Mouse (Mus musculus) liver, embryonic 13.5 days (tissue): ENCODE measurements around the gene Eno4. TPM values are rescaled to one million over a fixed set of nuclear protein-coding genes. Genes with fewer than 3 reads are reported as not detected.
"Not testable (repeated sequence)": the region's sequence is repeated elsewhere in the genome, so short reads cannot be mapped to it uniquely, and the experiment has no call there.

Experiments used
- ATAC-seq: fragments of 200-750 bp; cut with Nextera tagmentation; 2 replicates; pipeline ENCODE4 v1.8.0; 2017; ENCODE audit warnings: low read depth, mild to moderate bottlenecking, moderate number of reproducible peaks, moderate library complexity
- DNase-seq: peaks from one replicate; pipeline ENCODE4 v3.0.0; 2022
- H3K27ac ChIP-seq: fragments of 300-500 bp; sonication (generic); 2 replicates; pipeline ENCODE4 v1.5.1; 2015; ENCODE audit warnings: moderate library complexity, mild to moderate bottlenecking, inconsistent platforms
- H3K27me3 ChIP-seq: fragments of 300-500 bp; sonication (generic); 2 replicates; pipeline ENCODE4 v1.6.1; 2015; ENCODE audit warnings: mild to moderate bottlenecking, inconsistent platforms
- H3K36me3 ChIP-seq: fragments of 300-500 bp; sonication (generic); 2 replicates; pipeline ENCODE4 v1.6.1; 2015; ENCODE audit warnings: mild to moderate bottlenecking, inconsistent platforms
- H3K4me1 ChIP-seq: fragments of 300-500 bp; sonication (generic); replicated peaks from 2 replicates; pipeline ENCODE4 v1.6.1; 2015; ENCODE audit warnings: inconsistent platforms
- H3K4me2 ChIP-seq: fragments of 300-500 bp; sonication (generic); 2 replicates; pipeline ENCODE4 v1.6.1; 2015; ENCODE audit warnings: inconsistent platforms, mild to moderate bottlenecking, moderate library complexity
- H3K4me3 ChIP-seq: fragments of 300-500 bp; sonication (generic); replicated peaks from 2 replicates; pipeline ENCODE4 v1.5.1; 2015; ENCODE audit warnings: mild to moderate bottlenecking, inconsistent platforms
- H3K9ac ChIP-seq: fragments of 300-500 bp; sonication (generic); 2 replicates; pipeline ENCODE4 v1.6.1; 2015; ENCODE audit warnings: mild to moderate bottlenecking, inconsistent platforms
- H3K9me3 ChIP-seq: fragments of 300-500 bp; sonication (generic); replicated peaks from 2 replicates; pipeline ENCODE4 v1.6.1; 2016; ENCODE audit warnings: inconsistent platforms
- WGBS: fragments of 180-500 bp; shearing (Covaris S2); methylation state at CpG from one replicate; pipeline ENCODE4 v1.1.7; 2015; ENCODE audit not compliant: insufficient replicate concordance; 5-methylcytosine and 5-hydroxymethylcytosine counted together
- polyA plus RNA-seq: library from polyadenylated mRNA; unstranded; fragments of >200 nt; fragmentation: Nextera tagmentation; extraction: Ambion mirVana; gene quantifications from 2 replicates; pipeline ENCODE4 v1.2.1, GENCODE M21; 2015

Eno4 gene
- 0.06 and 0.08 TPM in 2 replicates for polyA plus RNA-seq

DNA sequence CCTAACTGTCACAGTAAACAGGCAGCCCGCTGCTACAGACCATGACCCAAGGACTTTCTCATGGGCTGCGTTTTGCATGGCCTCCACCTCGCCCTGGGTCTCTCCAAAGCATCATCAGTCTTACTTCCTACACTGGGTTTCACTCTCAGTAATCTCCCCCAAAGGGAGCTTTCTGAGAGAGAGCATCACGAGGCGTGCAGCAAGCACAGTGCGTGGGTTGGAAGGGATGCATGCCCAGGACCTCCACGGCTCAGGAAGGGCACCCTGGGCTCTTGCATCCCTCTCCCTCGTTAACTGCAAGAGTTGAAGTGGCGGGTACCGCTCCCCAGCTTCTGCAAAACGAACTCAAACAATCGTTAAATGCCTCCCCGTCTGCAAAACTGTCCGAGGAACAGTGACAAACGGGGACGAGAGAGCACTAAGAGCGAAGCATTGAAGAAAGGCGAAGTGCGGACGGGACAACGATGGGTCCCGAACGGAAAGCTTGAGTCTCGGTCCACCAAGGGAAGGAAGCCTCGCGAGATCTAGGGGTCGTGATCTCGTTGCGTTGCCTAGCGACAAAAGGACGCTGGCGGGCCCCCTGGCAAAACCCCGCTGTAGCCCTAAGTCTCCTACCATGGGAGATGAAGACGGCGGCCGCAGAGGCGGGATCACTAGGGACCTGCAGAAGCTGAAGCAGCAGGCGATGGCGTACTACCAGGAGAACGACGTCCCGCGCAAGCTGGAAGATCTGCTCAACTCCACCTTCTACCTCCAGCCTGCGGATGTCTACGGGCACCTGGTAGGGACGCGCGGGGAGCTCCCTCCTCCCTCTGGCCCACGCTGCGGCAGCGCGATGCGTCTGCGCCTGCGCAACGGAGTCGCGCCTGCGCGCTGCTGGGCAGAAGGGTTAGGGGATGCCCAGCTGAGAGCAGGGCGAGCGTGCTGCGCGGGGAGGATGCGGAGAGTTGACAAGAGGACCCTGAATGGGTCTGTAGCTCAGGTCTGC is at the start of gene Eno4, which contains the start of gene Hspa12a:
Gene Eno4 (plus strand): TSS at position 585 of the 988 bp plus-strand sequence.
Gene Hspa12a (minus strand): TSS at position 814 of the 988 bp plus-strand sequence.
- ATAC-seq (peak; percentile 95), DNase-seq (peak; percentile 83)
- H3K4me2 ChIP-seq = peak within 1 kb of the TSS; percentile 81
- H3K27ac ChIP-seq = no peak within 1 kb of the TSS
- H3K36me3 ChIP-seq = no peaks in the 10 kb centered on the region
- H3K9me3 ChIP-seq = no peaks in the 10 kb centered on the region
- H3K27me3 ChIP-seq = 0 out of 2 replicates have a peak, but pooled peaks cover 3% of the 10 kb centered on the region
- 1% methylated on average over 61 of the region's 65 CpGs for WGBS
- H3K4me3 ChIP-seq = peak within 1 kb of the TSS; percentile 65
- H3K4me1 ChIP-seq = peaks cover 12% of the 10 kb centered on the region
- H3K9ac ChIP-seq = peak within 1 kb of the TSS; percentile 68

- H3K9me3 ChIP-seq = peaks cover 3% of the 10 kb centered on the region; the same call in 1 of the 2 replicates
- no peak overlapping the region for H3K27ac ChIP-seq
- no peaks in the 10 kb centered on the region for H3K4me1 ChIP-seq
- no peak for DNase-seq
- no peak overlapping the region for H3K9ac ChIP-seq
- no peaks in the 10 kb centered on the region for H3K36me3 ChIP-seq
- H3K4me2 ChIP-seq = no peak overlapping the region
- H3K4me3 ChIP-seq = no peak overlapping the region
- no peaks in the 10 kb centered on the region for H3K27me3 ChIP-seq
- no peak for ATAC-seq
- WGBS = 47% methylated on average over 2 of the region's 3 CpGs
Observed at GRCm38 (mm10) chr19:58896216-58896615, 47.0 kb upstream of the Eno4 start.

- ATAC-seq, H3K27me3 ChIP-seq, H3K4me1 ChIP-seq, H3K9ac ChIP-seq, H3K27ac ChIP-seq, H3K36me3 ChIP-seq, DNase-seq, H3K9me3 ChIP-seq, H3K4me2 ChIP-seq, H3K4me3 ChIP-seq: not testable (repeated sequence)
- 68% methylated on average over 10 of the region's 10 CpGs for WGBS
Observed at GRCm38 (mm10) chr19:58900471-58900870, 42.8 kb upstream of the Eno4 start.

DNA sequence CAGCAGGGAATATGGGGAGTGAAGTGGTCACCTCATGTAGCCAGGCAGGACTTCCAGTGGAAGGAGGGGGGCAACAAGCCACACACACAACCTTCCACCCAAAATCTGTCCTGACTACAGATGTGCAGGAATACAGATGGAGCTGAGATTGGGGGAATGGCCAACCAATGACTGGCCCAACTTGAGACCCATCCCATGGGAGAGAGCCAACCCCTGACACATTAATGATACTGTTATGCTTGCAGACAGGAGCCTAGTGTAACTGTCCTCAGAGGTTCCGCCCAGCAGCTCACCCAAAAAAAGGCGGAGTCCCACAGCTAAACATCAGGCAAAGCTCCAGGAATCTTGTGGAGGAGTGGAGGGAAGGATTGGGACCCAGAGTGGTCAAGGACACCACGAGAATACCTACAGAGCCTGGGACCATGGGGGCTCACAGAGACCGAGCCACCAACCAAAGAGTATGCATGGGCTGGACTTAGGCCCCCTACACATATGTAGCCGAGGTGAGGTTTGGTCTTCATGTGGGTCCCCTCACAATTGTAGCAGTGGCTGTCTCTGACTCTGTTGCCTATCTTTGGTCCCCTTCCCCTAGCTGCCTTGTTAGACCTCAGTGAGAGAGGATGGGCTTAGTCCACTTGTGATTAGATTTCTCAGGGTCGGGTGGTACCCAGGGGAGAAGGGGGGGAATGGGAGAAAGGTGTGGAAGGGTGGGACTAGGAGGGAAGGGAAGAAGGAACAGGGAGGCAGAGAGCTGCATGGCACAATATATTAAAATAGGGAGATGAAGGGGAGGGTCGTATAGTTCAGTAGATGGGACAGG is 39.9 kb upstream of the Eno4 start:
- H3K27me3 ChIP-seq = no peaks in the 10 kb centered on the region
- H3K36me3 ChIP-seq = no peaks in the 10 kb centered on the region
- no peak overlapping the region for H3K9ac ChIP-seq
- H3K9me3 ChIP-seq = no peaks in the 10 kb centered on the region
- no peaks in the 10 kb centered on the region for H3K4me1 ChIP-seq
- no peak overlapping the region for H3K27ac ChIP-seq
- no peak for DNase-seq
- 31% methylated on average over 7 of the region's 7 CpGs for WGBS
- no peak for ATAC-seq
- no peak overlapping the region for H3K4me2 ChIP-seq
- H3K4me3 ChIP-seq = no peak overlapping the region

GRCm38 (mm10) chr19:58903899-58904327 is 39.3 kb upstream of the Eno4 start:
- Histone ChIP-seq H3K9me3 (no peaks in the 10 kb centered on the region), H3K27ac (no peak overlapping the region), H3K27me3 (no peaks in the 10 kb centered on the region), H3K4me3 (no peak overlapping the region), H3K36me3 (no peaks in the 10 kb centered on the region), H3K4me2 (peak overlapping the region; percentile 19; the same call in 1 of the 2 replicates), H3K4me1 (no peaks in the 10 kb centered on the region), H3K9ac (no peak overlapping the region)
- WGBS = under 1% methylated on average over 11 of the region's 11 CpGs
- ATAC-seq (no peak), DNase-seq (peak; percentile 28)

GRCm38 (mm10) chr19:58906685-58907084 is 36.5 kb upstream of the Eno4 start:
- H3K9ac ChIP-seq = no peak overlapping the region
- DNase-seq (no peak), ATAC-seq (no peak)
- no peaks in the 10 kb centered on the region for H3K36me3 ChIP-seq
- H3K27me3 ChIP-seq = no peaks in the 10 kb centered on the region
- H3K4me2 ChIP-seq = no peak overlapping the region
- H3K9me3 ChIP-seq = no peaks in the 10 kb centered on the region
- no peak overlapping the region for H3K27ac ChIP-seq
- no peaks in the 10 kb centered on the region for H3K4me1 ChIP-seq
- H3K4me3 ChIP-seq = no peak overlapping the region
- 48% methylated on average over 9 of the region's 9 CpGs for WGBS

DNA sequence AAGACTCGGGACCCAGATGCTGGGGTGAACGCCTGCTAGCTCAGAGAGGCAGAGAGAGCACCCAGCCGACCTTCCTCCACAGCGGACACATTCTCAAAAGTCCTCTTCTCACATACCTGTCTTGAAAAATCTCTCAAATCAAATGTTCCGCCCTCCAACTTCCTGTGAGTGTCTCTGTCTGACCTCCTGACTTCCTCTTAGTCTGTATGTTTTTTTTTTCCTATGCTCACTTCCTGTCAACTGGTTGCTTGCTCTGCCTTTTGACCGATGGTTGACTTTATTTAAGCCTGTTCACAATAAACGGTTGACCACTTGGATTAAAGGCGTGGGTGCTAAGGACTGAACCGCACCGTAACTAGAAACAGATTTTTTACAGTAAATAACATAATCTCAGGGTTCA is 35.2 kb upstream of the Eno4 start:
- ATAC-seq = no peak
- H3K4me1 ChIP-seq = no peaks in the 10 kb centered on the region
- no peak overlapping the region for H3K4me2 ChIP-seq
- no peak overlapping the region for H3K4me3 ChIP-seq
- H3K36me3 ChIP-seq = no peaks in the 10 kb centered on the region
- no peak for DNase-seq
- no peak overlapping the region for H3K9ac ChIP-seq
- WGBS = 52% methylated on average over 10 of the region's 10 CpGs
- H3K27ac ChIP-seq = no peak overlapping the region
- H3K9me3 ChIP-seq = no peaks in the 10 kb centered on the region
- no peaks in the 10 kb centered on the region for H3K27me3 ChIP-seq

- ATAC-seq (no peak), DNase-seq (no peak)
- H3K4me3 ChIP-seq = peak overlapping the region; percentile 16; the same call in 1 of the 2 replicates
- peak overlapping the region; percentile 36 for H3K4me2 ChIP-seq
- no peaks in the 10 kb centered on the region for H3K9me3 ChIP-seq
- 3% methylated on average over 11 of the region's 11 CpGs for WGBS
- no peaks in the 10 kb centered on the region for H3K27me3 ChIP-seq
- no peaks in the 10 kb centered on the region for H3K4me1 ChIP-seq
- H3K27ac ChIP-seq = no peak overlapping the region
- no peaks in the 10 kb centered on the region for H3K36me3 ChIP-seq
- no peak overlapping the region for H3K9ac ChIP-seq
Observed at GRCm38 (mm10) chr19:58910941-58911368, 32.3 kb upstream of the Eno4 start.

DNA sequence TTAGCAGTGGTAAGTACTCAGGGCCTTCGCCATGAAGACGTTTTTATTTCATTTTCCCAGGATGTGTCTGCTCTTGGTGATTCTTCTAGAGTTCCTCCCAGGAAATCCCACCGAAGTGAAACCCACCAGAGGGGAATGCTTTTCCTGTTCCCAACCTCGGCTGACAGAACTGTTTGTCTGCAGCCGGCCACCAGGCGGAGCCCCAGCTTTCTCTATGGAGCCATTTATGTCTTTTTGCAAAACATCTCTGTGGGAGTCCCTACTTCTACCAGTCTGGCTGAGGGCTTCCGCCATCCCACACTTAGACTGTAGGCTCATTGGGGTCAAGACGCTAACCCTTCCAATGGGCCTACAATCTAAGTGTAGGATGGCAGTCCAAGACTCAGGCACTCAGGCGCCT is 31.8 kb upstream of the Eno4 start:
- Histone ChIP-seq H3K4me1 (no peaks in the 10 kb centered on the region), H3K9me3 (no peaks in the 10 kb centered on the region), H3K36me3 (no peaks in the 10 kb centered on the region), H3K4me2 (peak overlapping the region; percentile 36), H3K27ac (no peak overlapping the region), H3K9ac (no peak overlapping the region), H3K4me3 (peak overlapping the region; percentile 16; the same call in 1 of the 2 replicates), H3K27me3 (no peaks in the 10 kb centered on the region)
- WGBS = 12% methylated on average over 9 of the region's 9 CpGs
- no peak for ATAC-seq
- DNase-seq = peak; percentile 13

GRCm38 (mm10) chr19:58913301-58913700 is 29.9 kb upstream of the Eno4 start:
- no peak overlapping the region for H3K4me3 ChIP-seq
- no peaks in the 10 kb centered on the region for H3K4me1 ChIP-seq
- WGBS = 77% methylated on average over 6 of the region's 6 CpGs
- H3K9ac ChIP-seq = no peak overlapping the region
- H3K4me2 ChIP-seq = no peak overlapping the region
- H3K36me3 ChIP-seq = no peaks in the 10 kb centered on the region
- ATAC-seq (no peak), DNase-seq (no peak)
- no peaks in the 10 kb centered on the region for H3K9me3 ChIP-seq
- H3K27me3 ChIP-seq = 0 out of 2 replicates have a peak, but pooled peaks cover 2% of the 10 kb centered on the region
- no peak overlapping the region for H3K27ac ChIP-seq

GRCm38 (mm10) chr19:58918597-58918996 is 24.6 kb upstream of the Eno4 start:
- no peak for ATAC-seq
- peaks cover 9% of the 10 kb centered on the region; the same call in 1 of the 2 replicates for H3K27me3 ChIP-seq
- H3K36me3 ChIP-seq = no peaks in the 10 kb centered on the region
- no peaks in the 10 kb centered on the region for H3K9me3 ChIP-seq
- no peak overlapping the region for H3K9ac ChIP-seq
- no peak overlapping the region for H3K27ac ChIP-seq
- peak overlapping the region; percentile 19; the same call in 1 of the 2 replicates for H3K4me3 ChIP-seq
- peak overlapping the region; percentile 47 for H3K4me2 ChIP-seq
- no peaks in the 10 kb centered on the region for H3K4me1 ChIP-seq
- WGBS = 10% methylated on average over 11 of the region's 11 CpGs
- no peak for DNase-seq
